12 mouse cellular contexts compared by ENCODE assay signal in the genomic region with DNA sequence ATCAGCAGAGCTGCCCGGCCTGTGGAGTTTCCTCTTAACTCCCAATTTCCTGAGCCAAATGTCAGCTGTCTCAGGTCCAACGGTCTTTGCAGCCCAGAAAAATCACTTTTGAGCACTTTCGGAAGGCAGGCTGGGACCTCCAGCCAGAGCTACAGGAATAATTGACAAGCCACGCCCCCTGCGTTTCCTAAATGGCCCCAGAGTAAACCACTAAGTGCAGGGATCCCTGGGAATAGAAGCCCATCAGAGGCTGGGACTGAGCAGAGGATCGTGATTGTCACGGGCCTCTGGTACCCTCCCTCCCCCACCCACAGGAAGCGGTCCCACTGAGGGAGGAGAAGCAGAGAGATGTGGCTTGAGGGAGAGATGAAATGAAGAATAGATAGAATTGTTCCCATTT. TPM values are rescaled to one million over a fixed set of nuclear protein-coding genes. Genes with fewer than 3 reads are reported as not detected.
DNase-seq lines count a peak whose midpoint lies in the region; ATAC-seq lines count a peak whose summit lies in the region.
"Had no signal": no experiment of that assay in that cellular context is flagged by ENCODE, and none has a peak within 500 bp of the region (broad histone marks: within the 10 kb centered on the region; RNA-seq: fewer than 3 reads in every experiment).

No protein-coding gene starts in this region.

- H3K27me3 ChIP-seq in forebrain, embryonic 12.5 days = peaks cover 7% of the 10 kb centered on the region
- H3K27me3 ChIP-seq in forebrain, embryonic 11.5 days (ENCODE audit: control insufficient read depth, insufficient read depth, low read length) = peaks cover 2% of the 10 kb centered on the region; the same call in 1 of the 2 replicates
- H3K27me3 ChIP-seq in embryonic facial prominence, embryonic 11.5 days (ENCODE audit: control insufficient read depth, insufficient read depth, low read length) = no peaks in the 10 kb centered on the region
- no peaks in the 10 kb centered on the region for H3K27me3 ChIP-seq in midbrain, embryonic 14.5 days (ENCODE audit: control insufficient read depth, insufficient read depth, low read length)

- no peak overlapping the region for H3K27ac ChIP-seq in forebrain, embryonic 12.5 days
- no peak overlapping the region for H3K27ac ChIP-seq in forebrain, embryonic 11.5 days (ENCODE audit: low read depth, low read length)
- peak overlapping the region; percentile 28; the same call in 1 of the 2 replicates for H3K27ac ChIP-seq in embryonic facial prominence, embryonic 11.5 days (replicated peaks; ENCODE audit: low read depth, low read length)
- no peak overlapping the region for H3K27ac ChIP-seq in midbrain, embryonic 14.5 days (replicated peaks; ENCODE audit: low read depth, low read length)
- H3K27ac ChIP-seq: hindbrain, postnatal 0 days had no signal

- no peak overlapping the region for H3K4me3 ChIP-seq in forebrain, embryonic 12.5 days (replicated peaks)
- H3K4me3 ChIP-seq in forebrain, embryonic 11.5 days (ENCODE audit: low read depth, low read length) = no peak overlapping the region
- H3K4me3 ChIP-seq in embryonic facial prominence, embryonic 11.5 days (ENCODE audit: low read depth, low read length) = no peak overlapping the region
- no peak overlapping the region for H3K4me3 ChIP-seq in midbrain, embryonic 14.5 days (replicated peaks; ENCODE audit: low read depth, low read length)

- no peak for DNase-seq in forebrain, embryonic 11.5 days (ENCODE audit: low spot score)
- DNase-seq in kidney, adult 9 months = peak; percentile 28
- no peak for DNase-seq in kidney, adult 8-10 months
- peak; percentile 74 for DNase-seq in embryonic facial prominence, embryonic 11.5 days (ENCODE audit: low spot score)
- DNase-seq in kidney, postnatal 25 days = peak; percentile 61 to 69
- DNase-seq in frontal cortex, postnatal 25 days (ENCODE audit: low spot score in 2 of 2) = no peak
- DNase-seq in midbrain, embryonic 14.5 days = no peak
- DNase-seq: B cell, adult 2 months; layer of hippocampus, postnatal 36 days; liver had no signal

- H3K4me1 ChIP-seq in forebrain, embryonic 12.5 days = peaks cover 20% of the 10 kb centered on the region
- peaks cover 12% of the 10 kb centered on the region for H3K4me1 ChIP-seq in forebrain, embryonic 11.5 days (replicated peaks; ENCODE audit: control insufficient read depth, insufficient read depth, low read length)
- H3K4me1 ChIP-seq in embryonic facial prominence, embryonic 11.5 days (ENCODE audit: control insufficient read depth, insufficient read depth, low read length) = 0 out of 2 replicates have a peak, but pooled peaks cover 2% of the 10 kb centered on the region
- 0 out of 2 replicates have a peak, but pooled peaks cover 2% of the 10 kb centered on the region for H3K4me1 ChIP-seq in midbrain, embryonic 14.5 days (ENCODE audit: control insufficient read depth, insufficient read depth, low read length)

- no peak overlapping the region for H3K4me2 ChIP-seq in forebrain, embryonic 12.5 days
- H3K4me2 ChIP-seq in forebrain, embryonic 11.5 days (ENCODE audit: low read depth, low read length, severe bottlenecking) = no peak overlapping the region
- no peak overlapping the region for H3K4me2 ChIP-seq in embryonic facial prominence, embryonic 11.5 days (ENCODE audit: low read depth, low read length)
- no peak overlapping the region for H3K4me2 ChIP-seq in midbrain, embryonic 14.5 days (ENCODE audit: low read length)

- peak; percentile 65; the same call in 1 of the 2 replicates for ATAC-seq in forebrain, embryonic 12.5 days (ENCODE audit: low FRiP score)
- no peak; the same call in 1 of the 2 replicates for ATAC-seq in forebrain, embryonic 11.5 days (replicated peaks; ENCODE audit: low FRiP score)
- ATAC-seq in embryonic facial prominence, embryonic 11.5 days (replicated peaks; ENCODE audit: insufficient number of reproducible peaks, low FRiP score, low TSS enrichment, low read depth) = peak; percentile 49; the same call in 1 of the 2 replicates
- no peak for ATAC-seq in midbrain, embryonic 14.5 days (ENCODE audit: low FRiP score, low TSS enrichment)
- ATAC-seq: hindbrain, postnatal 0 days had no signal

- no peaks in the 10 kb centered on the region for H3K36me3 ChIP-seq in forebrain, embryonic 12.5 days (replicated peaks)
- H3K36me3 ChIP-seq in forebrain, embryonic 11.5 days (ENCODE audit: control insufficient read depth, insufficient read depth, low read length) = no peaks in the 10 kb centered on the region
- H3K36me3 ChIP-seq in embryonic facial prominence, embryonic 11.5 days (replicated peaks; ENCODE audit: control insufficient read depth, insufficient read depth, low read depth, low read length) = no peaks in the 10 kb centered on the region
- H3K36me3 ChIP-seq in midbrain, embryonic 14.5 days (ENCODE audit: control insufficient read depth, insufficient read depth, low read length) = no peaks in the 10 kb centered on the region

- H3K9ac ChIP-seq in forebrain, embryonic 12.5 days = no peak overlapping the region
- no peak overlapping the region for H3K9ac ChIP-seq in forebrain, embryonic 11.5 days (ENCODE audit: low read length)
- no peak overlapping the region for H3K9ac ChIP-seq in embryonic facial prominence, embryonic 11.5 days (replicated peaks; ENCODE audit: low read length)
- no peak overlapping the region for H3K9ac ChIP-seq in midbrain, embryonic 14.5 days (replicated peaks; ENCODE audit: low read length)

- WGBS in forebrain, embryonic 12.5 days = 17% methylated on average over 8 of the region's 8 CpGs
- whole genome bisulfite sequencing in forebrain, embryonic 11.5 days = 18% methylated on average over 8 of the region's 8 CpGs
- 9% methylated on average over 8 of the region's 8 CpGs for WGBS in embryonic facial prominence, embryonic 11.5 days
- WGBS in midbrain, embryonic 14.5 days = 21% methylated on average over 8 of the region's 8 CpGs

- no peaks in the 10 kb centered on the region for H3K9me3 ChIP-seq in forebrain, embryonic 12.5 days
- H3K9me3 ChIP-seq in forebrain, embryonic 11.5 days (ENCODE audit: control insufficient read depth, low read length) = no peaks in the 10 kb centered on the region
- no peaks in the 10 kb centered on the region for H3K9me3 ChIP-seq in embryonic facial prominence, embryonic 11.5 days (replicated peaks; ENCODE audit: control insufficient read depth, low read length)
- H3K9me3 ChIP-seq in midbrain, embryonic 14.5 days (ENCODE audit: control insufficient read depth, low read length) = no peaks in the 10 kb centered on the region

RNA-seq across cellular contexts. Expression of gene Mdfi, which starts 31.7 kb away (rescaled TPM):
- 7.2 and 9.9 TPM in 2 replicates for polyA plus RNA-seq in forebrain, embryonic 12.5 days (2016; fragmentation: Nextera tagmentation; extraction: Ambion mirVana)
- polyA plus RNA-seq in forebrain, embryonic 11.5 days (2014; fragmentation: Nextera tagmentation; extraction: Ambion mirVana) = 20.6 and 23.6 TPM in 2 replicates
- polyA plus RNA-seq in embryonic facial prominence, embryonic 11.5 days (2014; fragmentation: Nextera tagmentation; extraction: Ambion mirVana) = 75.2 and 95.7 TPM in 2 replicates
- 8.3 and 8.4 TPM in 2 replicates for polyA plus RNA-seq in midbrain, embryonic 14.5 days (2014; fragmentation: Nextera tagmentation; extraction: Ambion mirVana)

Comparison
In these comparisons a context has a peak if more than half of its experiments do, and no peak if none do; other contexts are left out.
1. ATAC-seq: peak in forebrain, embryonic 12.5 days (single experiment) and embryonic facial prominence, embryonic 11.5 days (single experiment); none in forebrain, embryonic 11.5 days (single experiment) and midbrain, embryonic 14.5 days (single experiment).
2. DNase-seq: peak in kidney, adult 9 months (single experiment), embryonic facial prominence, embryonic 11.5 days (single experiment) and kidney, postnatal 25 days (2 of 2); none in forebrain, embryonic 11.5 days (single experiment), kidney, adult 8-10 months (0 of 2), frontal cortex, postnatal 25 days (0 of 2) and midbrain, embryonic 14.5 days (single experiment).